Mouse (Mus musculus) lung, adult 2 months (tissue): ENCODE measurements around the gene Rnf169.

Experiments used
- CTCF ChIP-seq: fragments of 200-500 bp; IDR thresholded peaks from 2 replicates; pipeline ENCODE4 v1.5.1; 2011; ENCODE audit warnings: mild to moderate bottlenecking, low read length, control low read depth; ENCODE audit not compliant: insufficient read depth
- POLR2A ChIP-seq: fragments of 200-500 bp; IDR thresholded peaks from 2 replicates; pipeline ENCODE4 v1.6.1; 2011; ENCODE audit warnings: low read depth, mild to moderate bottlenecking, control low read depth, low read length, borderline replicate concordance; ENCODE audit errors: extremely low read depth

GRCm38 (mm10) chr7:99980132-99980591 is at the start of gene Rnf169:
- no peak for TF ChIP-seq CTCF
- peak; percentile 81; the same call in 1 of the 2 replicates for TF ChIP-seq POLR2A
